Mouse (Mus musculus): ENCODE results near the gene Nubp2.

Gene Nubp2

GRCm38 (mm10) chr17:24861785-24862184 lies 24.4 kb downstream of the Nubp2 start:
- DNase-seq (ENCODE audit: low spot score in 2 of 2), result no peak

GRCm38 (mm10) chr17:24860076-24860475 lies 26.1 kb downstream of the Nubp2 start:
- DNase-seq (ENCODE audit: low spot score in 2 of 2), result no peak

GRCm38 (mm10) chr17:24858967-24859366 lies 27.2 kb downstream of the Nubp2 start:
- DNase-seq (ENCODE audit: low spot score in 2 of 2), result no peak

GRCm38 (mm10) chr17:24857831-24858470 lies 28.2 kb downstream of the Nubp2 start:
- no peak for DNase-seq (ENCODE audit: low spot score in 2 of 2)

GRCm38 (mm10) chr17:24856589-24856988 lies 29.6 kb downstream of the Nubp2 start:
- DNase-seq (ENCODE audit: low spot score in 2 of 2), result no peak

- no peak for DNase-seq (ENCODE audit: low spot score in 2 of 2)
Measured at GRCm38 (mm10) chr17:24855838-24856464, 30.2 kb downstream of the Nubp2 start.

- DNase-seq (ENCODE audit: low spot score in 2 of 2), result no peak
Measured at GRCm38 (mm10) chr17:24851381-24852125, 34.6 kb downstream of the Nubp2 start.

- DNase-seq (ENCODE audit: low spot score in 2 of 2), result no peak
Measured at GRCm38 (mm10) chr17:24850773-24851127, 35.4 kb downstream of the Nubp2 start.

GRCm38 (mm10) chr17:24850065-24850772 lies 35.9 kb downstream of the Nubp2 start, which contains the start of gene Fahd1:
TSS of gene Fahd1 (minus strand) at chr17:24850364.
- DNase-seq (ENCODE audit: low spot score in 2 of 2), result peak; percentile 95 to 96

- peak in 1 of 2 experiments; percentile 32 for DNase-seq (ENCODE audit: low spot score in 2 of 2)
Measured at GRCm38 (mm10) chr17:24849733-24850064, 36.5 kb downstream of the Nubp2 start.

- DNase-seq (ENCODE audit: low spot score in 2 of 2), result no peak
Measured at GRCm38 (mm10) chr17:24848600-24849031, 37.5 kb downstream of the Nubp2 start.

GRCm38 (mm10) chr17:24847386-24847785 lies 38.8 kb downstream of the Nubp2 start:
- no peak for DNase-seq (ENCODE audit: low spot score in 2 of 2)

- DNase-seq (ENCODE audit: low spot score in 2 of 2), result no peak
Measured at GRCm38 (mm10) chr17:24844525-24844924, 41.6 kb downstream of the Nubp2 start.

- no peak for DNase-seq (ENCODE audit: low spot score in 2 of 2)
Measured at GRCm38 (mm10) chr17:24842631-24843030, 43.5 kb downstream of the Nubp2 start.

- no peak for DNase-seq (ENCODE audit: low spot score in 2 of 2)
Measured at GRCm38 (mm10) chr17:24841133-24841532, 45.0 kb downstream of the Nubp2 start.

GRCm38 (mm10) chr17:24840341-24840740 lies 45.8 kb downstream of the Nubp2 start:
- no peak for DNase-seq (ENCODE audit: low spot score in 2 of 2)

- DNase-seq (ENCODE audit: low spot score in 2 of 2), result no peak
Measured at GRCm38 (mm10) chr17:24839842-24840241, 46.3 kb downstream of the Nubp2 start, which contains the start of gene Hagh. TSS of gene Hagh (plus strand) at chr17:24840143.

Data from frontal cortex, postnatal 10 days (tissue).